ENCODE assay signal across 12 mouse cellular contexts in the genomic region with DNA sequence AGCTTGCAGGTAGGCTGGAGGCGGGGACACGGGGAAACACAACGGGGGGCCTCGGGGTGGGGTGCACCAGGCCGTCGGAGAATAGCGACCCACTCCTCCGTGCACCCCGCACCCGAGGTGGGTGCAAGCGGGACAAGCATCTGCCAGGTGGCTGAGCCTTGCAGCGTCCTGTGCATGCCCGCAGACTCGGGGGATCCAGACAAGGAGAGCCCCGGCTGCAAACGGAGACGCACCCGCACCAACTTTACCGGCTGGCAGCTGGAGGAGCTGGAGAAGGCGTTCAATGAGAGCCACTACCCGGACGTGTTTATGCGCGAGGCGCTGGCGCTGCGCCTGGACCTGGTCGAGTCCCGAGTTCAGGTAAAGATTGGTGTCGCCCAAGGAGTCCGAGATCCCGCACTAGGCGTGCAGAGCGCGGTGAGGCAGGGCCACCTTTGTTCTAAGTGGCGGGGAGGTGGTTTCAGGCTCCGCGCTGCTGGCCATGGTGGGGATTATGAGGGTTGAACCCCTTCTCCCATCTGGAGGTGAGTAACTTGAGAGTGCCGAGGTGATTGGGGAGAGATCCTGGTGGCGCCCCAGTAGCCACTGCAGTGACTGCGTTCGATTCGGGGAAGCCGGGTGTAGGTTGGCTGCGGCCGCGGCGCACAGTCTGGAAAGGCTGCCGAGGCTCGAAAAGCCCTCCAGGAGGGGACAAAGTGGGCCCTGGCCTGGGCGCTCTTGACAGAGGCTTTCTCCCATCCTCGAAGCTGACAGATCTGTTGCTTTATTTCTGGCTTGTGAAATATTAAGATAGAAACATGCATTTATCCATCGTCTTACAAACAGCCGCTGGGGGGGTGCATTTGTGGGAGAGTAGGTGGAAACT. TPM values are rescaled to one million over a fixed set of nuclear protein-coding genes. Genes with fewer than 3 reads are reported as not detected.
A peak's percentile ranks its signal among the peaks of the same experiment; 100 is the strongest.
DNase-seq lines count a peak whose midpoint lies in the region; ATAC-seq and TF ChIP-seq lines count a peak whose summit lies in the region.
"Had no signal": no experiment of that assay in that cellular context is flagged by ENCODE, and none has a peak within 500 bp of the region (broad histone marks: within the 10 kb centered on the region; RNA-seq: fewer than 3 reads in every experiment).

No protein-coding gene starts in this region.

- peaks cover 95% of the 10 kb centered on the region for H3K27me3 ChIP-seq in heart, embryonic 15.5 days
- H3K27me3 ChIP-seq in forebrain, postnatal 0 days (ENCODE audit: insufficient read depth, low read length): peaks cover 80% of the 10 kb centered on the region
- H3K27me3 ChIP-seq in midbrain, embryonic 14.5 days (ENCODE audit: control insufficient read depth, insufficient read depth, low read length): peaks cover 62% of the 10 kb centered on the region
- peaks cover 52% of the 10 kb centered on the region for H3K27me3 ChIP-seq in thymus, adult 2 months (ENCODE audit: control insufficient read depth, insufficient read depth, low read length)

- WGBS in heart, embryonic 15.5 days: 1% methylated on average over 54 of the region's 54 CpGs
- 2% methylated on average over 54 of the region's 54 CpGs for WGBS in forebrain, postnatal 0 days
- WGBS in midbrain, embryonic 14.5 days: under 1% methylated on average over 54 of the region's 54 CpGs
- WGBS in thymus, adult 2 months: 4% methylated on average over 54 of the region's 54 CpGs

- H3K4me2 ChIP-seq in heart, embryonic 15.5 days: no peak overlapping the region
- no peak overlapping the region for H3K4me2 ChIP-seq in forebrain, postnatal 0 days (ENCODE audit: low read depth)
- H3K4me2 ChIP-seq in midbrain, embryonic 14.5 days (ENCODE audit: low read length): peak overlapping the region; percentile 60

- H3K4me3 ChIP-seq in heart, embryonic 15.5 days: 0 out of 2 replicates have a peak overlapping the region, but pooled peaks have one; percentile 13
- peak overlapping the region; percentile 24 for H3K4me3 ChIP-seq in forebrain, postnatal 0 days (ENCODE audit: low read depth, low read length)
- peak overlapping the region; percentile 51 for H3K4me3 ChIP-seq in midbrain, embryonic 14.5 days (replicated peaks; ENCODE audit: low read depth, low read length)
- H3K4me3 ChIP-seq in thymus, adult 2 months (ENCODE audit: control insufficient read depth, insufficient read depth, low read length): no peak overlapping the region

- DNase-seq in heart, adult 9 months (ENCODE audit: low spot score in 2 of 2): no peak
- peak; percentile 82 to 83 for DNase-seq in cerebellum, postnatal 25 days
- peak; percentile 28 for DNase-seq in forebrain, postnatal 0 days
- peak; percentile 53 for DNase-seq in midbrain, embryonic 14.5 days
- DNase-seq in frontal cortex, postnatal 36 days (ENCODE audit: low spot score in 2 of 2): no peak
- no peak for DNase-seq in retina, postnatal 1 day
- no peak for DNase-seq in thymus, adult 2 months
- DNase-seq: thymus, postnatal 14 days had no signal

- ATAC-seq in heart, embryonic 15.5 days (replicated peaks; ENCODE audit: insufficient number of reproducible peaks, insufficient read depth, low FRiP score, low read depth): no peak
- no peak for ATAC-seq in forebrain, postnatal 0 days
- no peak for ATAC-seq in midbrain, embryonic 14.5 days (ENCODE audit: low FRiP score, low TSS enrichment)
- ATAC-seq: activated CD4-positive, CD25-positive, alpha-beta regulatory T cell, adult 4 months had no signal

- no peak overlapping the region for H3K27ac ChIP-seq in heart, embryonic 15.5 days
- no peak overlapping the region for H3K27ac ChIP-seq in forebrain, postnatal 0 days (ENCODE audit: low read depth, low read length)
- peak overlapping the region; percentile 94 for H3K27ac ChIP-seq in midbrain, embryonic 14.5 days (replicated peaks; ENCODE audit: low read depth, low read length)
- H3K27ac ChIP-seq in thymus, adult 2 months (ENCODE audit: control insufficient read depth, insufficient read depth, low read length): no peak overlapping the region
- H3K27ac ChIP-seq: liver, embryonic 14.5 days had no signal

- peaks cover 31% of the 10 kb centered on the region for H3K4me1 ChIP-seq in heart, embryonic 15.5 days (replicated peaks)
- no peaks in the 10 kb centered on the region for H3K4me1 ChIP-seq in forebrain, postnatal 0 days (ENCODE audit: insufficient read depth)
- H3K4me1 ChIP-seq in midbrain, embryonic 14.5 days (ENCODE audit: control insufficient read depth, insufficient read depth, low read length): 0 out of 2 replicates have a peak, but pooled peaks cover 4% of the 10 kb centered on the region
- H3K4me1 ChIP-seq in thymus, adult 2 months (replicated peaks; ENCODE audit: control insufficient read depth, insufficient read depth, low read length): no peaks in the 10 kb centered on the region

- TF ChIP-seq POLR2A in thymus, adult 2 months (IDR thresholded peaks at IDR 0.05; ENCODE audit: control insufficient read depth, extremely low read depth, insufficient read depth, low read length, poor library complexity): no peak

- no peak overlapping the region for H3K9ac ChIP-seq in heart, embryonic 15.5 days
- H3K9ac ChIP-seq in forebrain, postnatal 0 days: no peak overlapping the region
- H3K9ac ChIP-seq in midbrain, embryonic 14.5 days (replicated peaks; ENCODE audit: low read length): peak overlapping the region; percentile 78
- H3K9ac ChIP-seq: liver, embryonic 14.5 days had no signal

- no peak for TF ChIP-seq CTCF in forebrain, postnatal 0 days (IDR thresholded peaks at IDR 0.05; ENCODE audit: low read depth)
- no peak for TF ChIP-seq CTCF in thymus, adult 2 months (IDR thresholded peaks at IDR 0.05; ENCODE audit: borderline replicate concordance, control insufficient read depth, extremely low read depth, insufficient read depth, low read length, poor library complexity)

- H3K36me3 ChIP-seq in heart, embryonic 15.5 days: no peaks in the 10 kb centered on the region
- no peaks in the 10 kb centered on the region for H3K36me3 ChIP-seq in forebrain, postnatal 0 days (ENCODE audit: insufficient read depth)
- H3K36me3 ChIP-seq in midbrain, embryonic 14.5 days (ENCODE audit: control insufficient read depth, insufficient read depth, low read length): peaks cover 9% of the 10 kb centered on the region
- H3K36me3 ChIP-seq in thymus, adult 2 months (ENCODE audit: control insufficient read depth, insufficient read depth, low read length): no peaks in the 10 kb centered on the region

- no peaks in the 10 kb centered on the region for H3K9me3 ChIP-seq in heart, embryonic 15.5 days (replicated peaks)
- H3K9me3 ChIP-seq in forebrain, postnatal 0 days (ENCODE audit: low read length): no peaks in the 10 kb centered on the region
- no peaks in the 10 kb centered on the region for H3K9me3 ChIP-seq in midbrain, embryonic 14.5 days (ENCODE audit: control insufficient read depth, low read length)

RNA-seq across cellular contexts. Expression of gene Uncx, which starts 1.2 kb away (rescaled TPM):
- not detected in 2 replicates for polyA plus RNA-seq in heart, embryonic 15.5 days (2015; fragmentation: Nextera tagmentation; extraction: Ambion mirVana)
- total RNA-seq in forebrain, postnatal 0 days (2014; rRNA removed): 3.4 and 5.8 TPM in 2 replicates
- polyA plus RNA-seq in forebrain, postnatal 0 days (2015; fragmentation: Nextera tagmentation; extraction: Ambion mirVana): 0.93 and 2.8 TPM in 2 replicates
- 39.6 and 44.0 TPM in 2 replicates for polyA plus RNA-seq in midbrain, embryonic 14.5 days (2014; fragmentation: Nextera tagmentation; extraction: Ambion mirVana)
- 0.24 and 0.26 TPM in 2 replicates for polyA plus RNA-seq in thymus, adult 2 months (2012; rRNA removed)
- total RNA-seq: heart, postnatal 10 days had no signal
- polyA plus RNA-seq: activated CD4-positive, CD25-positive, alpha-beta regulatory T cell, adult 4 months; liver, embryonic 14.5 days had no signal

Comparison
In these comparisons a context has a peak if more than half of its experiments do, and no peak if none do; other contexts are left out.
1. DNase-seq: peak in cerebellum, postnatal 25 days (2 of 2), forebrain, postnatal 0 days (single experiment) and midbrain, embryonic 14.5 days (single experiment); none in heart, adult 9 months (0 of 2), frontal cortex, postnatal 36 days (0 of 2), retina, postnatal 1 day (single experiment) and thymus, adult 2 months (single experiment).
2. RNA of gene Uncx, which starts 1.2 kb away (polyA plus RNA-seq): 39.6 to 44.0 TPM in midbrain, embryonic 14.5 days; 0.93 to 2.8 TPM in forebrain, postnatal 0 days, 0.24 to 0.26 TPM in thymus, adult 2 months and not detected in heart, embryonic 15.5 days; every median in the first group is over 10 times any median in the second.